Mouse (Mus musculus) MEL (cell line): Measurements from ENCODE around the gene Cip2a.

Experiments
- CTCF ChIP-seq, 3 experiments: IDR thresholded peaks in 2 of 3; conservative IDR thresholded peaks in 1 of 3; 2 replicates each; pipeline ENCODE4 v1.5.1; 2011 to 2012; ENCODE audit warnings: low read length in 3 of 3, low read depth in 2 of 3, mild to moderate bottlenecking in 2 of 3, improper control_type of control experiment in 1 of 3, inconsistent platforms in 1 of 3, mixed read lengths in 1 of 3, moderate library complexity in 1 of 3; ENCODE audit not compliant: control insufficient read depth in 1 of 3, insufficient read depth in 1 of 3, poor library complexity in 1 of 3, severe bottlenecking in 1 of 3
- GATA1 ChIP-seq: IDR thresholded peaks from 2 replicates; pipeline ENCODE4 v1.6.1; 2011; ENCODE audit warnings: low read depth, low read length, improper control_type of control experiment
- HCFC1 ChIP-seq: IDR thresholded peaks from 2 replicates; pipeline ENCODE4 v1.6.1; 2012; ENCODE audit warnings: low read depth, mild to moderate bottlenecking, inconsistent platforms, low read length, improper control_type of control experiment, moderate library complexity
- POLR2A ChIP-seq, 2 experiments: IDR thresholded peaks; 2 replicates each; pipeline ENCODE4 v1.6.1; 2011 to 2012; ENCODE audit warnings: low read length in 2 of 2, mild to moderate bottlenecking in 2 of 2, control low read depth in 1 of 2, improper control_type of control experiment in 1 of 2, low read depth in 1 of 2, moderate library complexity in 1 of 2; ENCODE audit not compliant: control insufficient read depth in 1 of 2, insufficient read depth in 1 of 2, poor library complexity in 1 of 2

DNA sequence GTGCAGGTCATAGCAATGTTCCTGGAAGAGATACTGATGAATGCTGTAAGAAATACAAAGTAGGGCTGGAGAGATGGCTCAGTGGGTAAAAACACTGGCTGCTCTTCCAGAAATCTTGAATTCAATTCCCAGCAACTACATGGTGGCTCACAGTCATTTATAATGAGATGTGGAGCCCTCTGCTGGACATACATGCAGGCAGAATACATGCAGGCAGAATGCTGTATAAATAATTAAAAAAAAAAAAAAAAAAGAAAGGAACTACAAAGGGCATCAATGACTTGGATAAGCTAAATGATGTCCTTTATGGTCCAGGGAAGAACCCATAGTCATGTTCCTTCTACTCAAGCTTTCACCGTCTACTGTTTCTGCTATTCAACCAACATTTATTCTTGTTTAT, 20.4 kb upstream of the Cip2a start:
- TF ChIP-seq CTCF (IDR thresholded peaks at IDR 0.05 in 2 of 3, conservative IDR thresholded peaks at IDR 0.05 in 1 of 3; ENCODE audit: control insufficient read depth in 1 of 3, insufficient read depth in 1 of 3, low read depth in 2 of 3, low read length in 3 of 3, poor library complexity in 1 of 3, severe bottlenecking in 1 of 3) (peak; percentile 25 to 51 (median 43)), GATA1 (no peak), POLR2A (IDR thresholded peaks at IDR 0.05; ENCODE audit: control insufficient read depth in 1 of 2, insufficient read depth in 1 of 2, low read depth in 1 of 2, low read length in 2 of 2, poor library complexity in 1 of 2) (no peak), HCFC1 (no peak)
